Mouse (Mus musculus): ENCODE measurements around the gene Auts2.

The Auts2 gene

GRCm38 (mm10) chr5:131912983-131913382 lies 630.2 kb downstream of the Auts2 start:
- no peak for DNase-seq (ENCODE audit: low spot score)

DNA sequence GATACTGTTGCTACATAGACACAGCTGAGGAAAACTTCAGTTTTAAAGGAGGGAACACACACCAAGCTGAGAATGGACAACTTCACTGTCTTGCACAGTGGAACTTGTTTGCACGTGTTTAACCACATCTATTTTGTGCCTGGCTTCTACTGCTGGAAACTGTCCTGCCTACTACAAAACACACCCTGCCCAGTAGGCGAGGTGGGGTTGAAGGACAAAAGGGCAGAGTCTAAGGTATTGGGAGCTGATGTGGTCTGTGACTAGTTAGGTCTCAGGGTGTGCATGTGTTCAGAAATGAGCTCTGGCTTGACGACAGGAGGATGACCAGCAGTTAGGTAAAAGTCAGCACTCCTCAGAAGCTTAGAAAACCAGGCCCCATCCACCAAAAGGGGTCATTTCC lies 636.8 kb downstream of the Auts2 start:
- no peak for DNase-seq (ENCODE audit: low spot score)

GRCm38 (mm10) chr5:131904478-131904877 lies 638.7 kb downstream of the Auts2 start:
- no peak for DNase-seq (ENCODE audit: low spot score)

- no peak for DNase-seq (ENCODE audit: low spot score)
These were observed 645.0 kb downstream of the Auts2 start for GRCm38 (mm10) chr5:131898048-131898638.

GRCm38 (mm10) chr5:131886636-131887035 lies 656.5 kb downstream of the Auts2 start:
- DNase-seq (ENCODE audit: low spot score), result no peak

DNA sequence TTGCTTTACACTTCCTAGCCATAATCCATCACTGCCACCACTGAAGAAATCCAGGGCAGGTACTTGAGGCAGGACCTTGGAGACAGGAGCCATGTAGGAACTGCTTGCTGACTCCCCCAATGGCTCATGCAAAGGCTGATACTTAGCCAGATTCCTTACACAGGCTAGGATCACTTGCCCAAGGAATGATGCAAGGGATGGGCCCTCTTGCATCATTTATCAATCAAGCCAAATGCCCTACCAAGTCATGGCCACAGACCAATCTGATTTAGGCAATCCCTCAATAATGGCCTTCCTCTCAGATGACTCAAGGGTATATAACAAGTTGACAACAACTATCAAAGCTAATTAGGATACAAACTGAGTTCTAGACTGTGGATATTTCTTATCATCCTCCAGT lies 666.6 kb downstream of the Auts2 start:
- DNase-seq (ENCODE audit: low spot score), result no peak

DNA sequence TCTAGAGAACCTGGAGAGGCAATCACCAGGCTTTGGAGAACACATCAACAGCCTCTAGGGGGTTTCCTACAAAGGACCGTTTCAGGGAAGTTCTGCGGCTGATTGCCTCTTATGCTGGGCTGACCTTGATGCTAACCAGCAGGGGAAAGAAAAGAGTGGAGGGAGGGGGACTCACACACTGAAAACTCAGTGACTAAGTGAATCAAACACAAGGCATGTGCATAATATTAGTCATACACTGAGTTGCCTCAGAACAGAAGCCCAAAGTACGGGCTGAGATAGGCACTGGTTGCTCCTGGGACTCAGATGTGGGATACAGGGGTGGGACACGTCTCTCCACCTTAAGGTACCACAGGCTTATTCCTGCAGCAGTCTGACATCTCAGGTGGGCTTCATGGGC lies 667.2 kb downstream of the Auts2 start:
- no peak for DNase-seq (ENCODE audit: low spot score)

- DNase-seq (ENCODE audit: low spot score), result no peak
These were observed 670.0 kb downstream of the Auts2 start for GRCm38 (mm10) chr5:131873116-131873515.

GRCm38 (mm10) chr5:131869711-131870499 lies 673.2 kb downstream of the Auts2 start:
- DNase-seq (ENCODE audit: low spot score), result no peak

DNA sequence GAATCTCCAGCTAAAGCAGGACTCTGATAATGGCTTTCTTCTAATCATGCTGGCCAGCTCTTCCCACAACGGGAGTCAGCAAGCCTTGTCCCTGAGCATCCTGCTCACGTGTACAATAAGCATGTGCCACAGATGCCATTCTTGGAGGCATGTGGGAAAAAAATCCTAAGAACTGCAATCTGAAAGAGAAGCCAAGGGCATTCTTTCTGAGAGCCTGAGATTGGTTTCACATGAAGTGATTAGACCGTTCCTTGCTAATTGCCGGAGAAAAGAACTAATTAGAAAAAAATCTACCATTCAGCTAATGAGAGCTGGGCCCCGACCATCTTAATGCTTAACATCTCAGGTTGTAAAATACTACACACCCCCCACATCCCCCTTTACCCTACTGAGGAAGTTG lies 677.9 kb downstream of the Auts2 start:
- no peak for DNase-seq (ENCODE audit: low spot score)

DNA sequence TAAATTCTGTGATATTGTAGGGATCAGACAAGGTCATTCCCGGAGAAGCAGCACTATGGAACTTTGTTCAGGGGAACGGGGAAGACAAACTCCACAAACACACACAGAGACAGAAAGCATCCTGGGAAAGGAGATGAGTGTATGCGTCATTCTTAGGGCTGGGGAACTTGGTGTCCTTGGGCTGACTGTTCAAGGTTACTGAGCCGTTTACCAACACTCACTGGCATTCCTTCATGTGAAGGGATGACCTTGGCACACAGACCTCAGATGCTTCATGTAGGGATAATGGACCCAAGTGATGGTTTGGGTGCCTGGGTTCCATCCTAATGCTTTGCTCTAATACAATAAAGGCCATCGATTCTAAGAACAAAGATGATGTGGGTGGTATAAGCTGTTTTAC lies 685.2 kb downstream of the Auts2 start:
- no peak for DNase-seq (ENCODE audit: low spot score)

GRCm38 (mm10) chr5:131855358-131855757 lies 687.8 kb downstream of the Auts2 start:
- no peak for DNase-seq (ENCODE audit: low spot score)

DNA sequence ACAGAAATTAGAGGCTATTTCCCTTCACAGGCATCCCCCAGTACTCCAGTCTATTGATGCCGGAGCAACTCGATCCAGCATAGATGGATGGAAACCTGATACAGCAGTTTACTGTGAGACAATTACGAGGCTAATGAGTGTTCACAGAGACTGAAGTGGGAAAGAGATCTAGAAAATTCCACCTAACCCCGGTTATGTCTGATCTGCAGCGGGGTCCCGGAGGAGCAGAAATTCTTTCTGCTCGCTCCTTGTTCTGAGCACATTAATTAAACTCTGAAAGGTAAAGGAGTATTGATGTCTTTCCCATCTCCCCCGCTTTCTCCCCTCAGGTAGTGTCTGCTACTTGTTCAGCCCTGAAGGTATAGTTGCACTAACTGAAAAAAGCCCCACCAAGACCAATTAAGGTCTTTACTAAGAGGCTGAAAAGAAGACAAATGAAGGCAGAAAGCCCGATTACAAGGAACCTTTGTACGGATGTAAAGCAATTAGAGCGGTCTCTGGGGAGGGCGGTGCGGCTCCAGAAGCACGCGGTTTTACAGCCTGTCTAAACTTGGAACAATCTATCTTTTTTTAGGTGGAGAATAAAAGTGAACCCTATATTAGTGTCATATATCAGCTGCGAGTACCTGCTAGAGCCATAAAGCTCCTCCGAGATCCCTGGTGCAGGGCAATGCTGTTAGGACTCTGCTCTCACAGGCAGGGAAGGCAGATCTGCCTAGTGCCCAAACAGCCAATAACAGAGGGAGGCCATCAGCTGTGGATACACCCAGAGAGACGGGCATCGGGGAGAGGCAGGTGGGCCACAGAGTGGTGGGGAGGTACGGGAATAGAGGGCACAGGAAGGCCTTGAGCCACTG lies 691.3 kb downstream of the Auts2 start:
- DNase-seq (ENCODE audit: low spot score), result no peak

DNA sequence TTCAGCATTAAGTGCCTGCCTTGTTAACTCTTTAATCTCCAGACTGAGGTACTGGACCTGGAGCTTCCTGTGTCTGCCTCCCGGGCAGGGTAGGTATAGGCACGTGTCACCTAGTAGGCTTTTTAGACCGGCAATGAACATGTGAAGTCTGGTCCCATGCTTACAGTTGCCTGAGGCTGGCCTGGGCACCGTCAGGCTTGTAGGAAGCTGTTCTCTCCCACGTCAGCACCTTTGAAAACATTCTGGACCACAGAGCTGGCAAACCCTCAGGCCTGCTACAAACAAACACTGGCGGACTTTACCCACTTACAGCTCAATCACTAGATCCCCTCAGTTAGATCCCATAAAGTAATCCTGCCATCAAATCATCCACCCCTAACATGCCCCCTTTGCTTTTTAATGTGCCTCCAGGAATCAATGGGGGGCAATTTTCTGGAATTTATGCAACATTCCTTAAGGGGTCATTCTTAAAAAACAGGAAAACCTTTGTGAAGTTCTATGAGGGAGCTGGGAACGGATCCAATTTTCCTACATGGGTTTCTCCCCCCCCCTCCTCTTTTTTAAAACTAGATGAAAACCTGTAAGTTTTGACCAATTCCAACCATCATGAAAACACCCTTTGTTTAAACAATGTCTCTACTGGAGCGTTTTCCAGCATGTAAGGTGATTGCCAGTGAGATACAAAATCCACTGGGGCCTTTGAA lies 692.4 kb downstream of the Auts2 start:
- DNase-seq (ENCODE audit: low spot score), result no peak

DNA sequence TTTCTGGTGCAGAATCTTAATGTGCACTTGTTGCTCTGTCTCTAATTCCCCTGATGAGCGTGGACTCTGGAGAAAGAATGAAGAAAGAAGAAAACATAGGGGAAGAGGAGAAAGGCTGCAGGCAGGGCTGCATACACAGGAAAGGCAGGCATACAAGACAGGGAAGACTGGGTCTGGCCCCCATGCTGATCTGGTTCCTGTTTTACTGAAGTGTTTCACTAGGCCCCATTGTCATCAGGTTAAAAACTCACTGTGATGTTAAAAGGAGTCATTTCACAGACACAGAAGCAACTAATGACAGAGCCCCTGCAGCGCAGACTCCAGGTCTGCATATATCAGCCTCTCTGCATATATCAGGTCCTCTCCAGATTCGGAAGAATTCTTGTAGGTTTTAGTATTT lies 693.5 kb downstream of the Auts2 start:
- DNase-seq (ENCODE audit: low spot score), result no peak

DNA sequence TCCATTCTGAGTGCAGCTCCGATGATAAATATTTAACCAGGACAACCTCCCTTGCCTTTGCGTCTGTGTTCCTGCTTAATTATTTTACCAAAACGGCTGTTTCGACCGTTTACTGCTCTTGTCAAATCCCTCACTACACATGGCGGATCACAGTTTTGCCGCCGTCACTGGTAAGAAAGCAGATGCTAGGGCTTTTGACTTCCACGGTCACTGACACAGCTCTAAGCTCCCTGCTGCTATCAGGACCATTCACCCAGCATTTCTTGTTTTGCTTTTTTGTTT lies 698.7 kb downstream of the Auts2 start:
- DNase-seq (ENCODE audit: low spot score), result no peak

DNA sequence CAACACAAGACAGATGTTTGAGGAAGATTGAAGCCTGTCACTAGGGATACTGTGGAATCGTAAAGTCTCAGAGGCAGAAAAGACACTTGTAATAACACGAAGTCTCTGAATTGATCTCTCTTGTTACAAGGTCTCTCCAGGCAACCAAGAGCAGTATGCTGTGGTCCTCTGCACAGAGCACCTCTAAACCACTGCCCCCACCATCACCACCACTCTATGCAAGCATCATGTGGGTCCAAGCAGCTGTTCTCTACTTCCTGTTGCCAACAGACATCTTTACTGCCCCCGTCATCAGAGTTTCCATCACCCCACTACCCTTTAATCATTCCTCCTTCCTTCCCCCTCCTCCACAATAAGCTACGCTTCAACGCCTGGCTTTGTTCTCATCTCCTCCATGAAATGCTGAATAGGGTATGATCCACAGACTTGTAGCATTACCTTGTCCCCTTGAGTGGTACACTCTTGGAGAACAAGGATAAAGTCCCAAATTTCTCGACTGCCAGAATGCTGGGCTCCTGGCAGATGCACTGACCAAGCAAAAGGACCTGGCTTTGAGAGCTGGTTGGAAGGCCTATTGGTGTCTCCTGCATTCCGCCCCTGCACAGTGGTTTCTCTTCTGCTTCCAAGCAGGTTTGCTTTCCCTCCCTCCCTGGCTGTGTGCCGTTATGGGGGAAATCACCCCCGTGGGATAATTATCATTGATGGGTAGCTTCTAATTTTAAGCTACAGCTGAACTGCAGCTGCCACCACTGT lies 699.2 kb downstream of the Auts2 start:
- DNase-seq (ENCODE audit: low spot score), result no peak

- no peak for DNase-seq (ENCODE audit: low spot score)
These were observed 703.4 kb downstream of the Auts2 start for GRCm38 (mm10) chr5:131839657-131840315.

DNA sequence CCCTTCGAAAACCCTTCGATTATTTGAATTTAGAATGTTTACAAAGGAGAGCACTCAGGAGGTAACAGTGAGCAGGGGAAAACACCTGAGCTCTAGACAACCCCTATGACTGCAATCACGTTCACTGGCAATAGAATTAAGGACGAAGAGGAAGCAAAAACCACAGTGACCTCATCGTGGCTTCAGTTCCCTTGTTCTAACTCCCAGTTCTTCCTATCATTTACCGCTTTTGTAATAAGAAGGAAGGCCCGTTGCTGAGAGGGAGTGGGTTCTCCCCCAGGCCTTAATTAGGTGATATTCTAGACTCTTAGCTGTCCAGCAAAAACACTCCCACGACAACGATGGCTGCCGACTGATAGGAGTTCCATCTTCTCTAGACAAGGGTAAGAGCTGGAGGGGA lies 704.1 kb downstream of the Auts2 start:
- no peak for DNase-seq (ENCODE audit: low spot score)

DNA sequence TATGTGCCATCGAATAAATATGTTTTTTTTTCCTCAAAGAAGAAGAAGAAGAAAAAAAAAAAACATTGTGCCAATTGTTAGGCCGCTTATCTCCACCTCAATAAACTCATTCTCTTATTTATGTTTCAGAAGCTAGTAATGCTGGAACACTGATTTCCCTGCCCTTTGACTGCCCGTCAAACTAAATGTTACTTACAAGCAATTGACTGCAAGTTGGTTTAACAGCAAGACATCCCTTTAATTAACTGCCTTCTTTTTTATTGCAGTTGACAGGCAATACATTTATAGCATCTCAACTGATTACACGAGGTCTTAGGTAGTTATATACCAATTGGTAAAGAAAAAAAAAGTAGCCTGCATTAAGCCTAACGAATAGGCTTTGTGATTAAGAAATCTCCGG lies 705.1 kb downstream of the Auts2 start:
- no peak for DNase-seq (ENCODE audit: low spot score)

- no peak for DNase-seq (ENCODE audit: low spot score)
These were observed 707.0 kb downstream of the Auts2 start for GRCm38 (mm10) chr5:131836014-131836735.

Measured in left cerebral cortex, adult 11 months (tissue).